Mouse (Mus musculus): ENCODE measurements around the gene S100a5.
A peak's percentile ranks its signal among the peaks of the same experiment; 100 is the strongest.

The S100a5 gene

DNA sequence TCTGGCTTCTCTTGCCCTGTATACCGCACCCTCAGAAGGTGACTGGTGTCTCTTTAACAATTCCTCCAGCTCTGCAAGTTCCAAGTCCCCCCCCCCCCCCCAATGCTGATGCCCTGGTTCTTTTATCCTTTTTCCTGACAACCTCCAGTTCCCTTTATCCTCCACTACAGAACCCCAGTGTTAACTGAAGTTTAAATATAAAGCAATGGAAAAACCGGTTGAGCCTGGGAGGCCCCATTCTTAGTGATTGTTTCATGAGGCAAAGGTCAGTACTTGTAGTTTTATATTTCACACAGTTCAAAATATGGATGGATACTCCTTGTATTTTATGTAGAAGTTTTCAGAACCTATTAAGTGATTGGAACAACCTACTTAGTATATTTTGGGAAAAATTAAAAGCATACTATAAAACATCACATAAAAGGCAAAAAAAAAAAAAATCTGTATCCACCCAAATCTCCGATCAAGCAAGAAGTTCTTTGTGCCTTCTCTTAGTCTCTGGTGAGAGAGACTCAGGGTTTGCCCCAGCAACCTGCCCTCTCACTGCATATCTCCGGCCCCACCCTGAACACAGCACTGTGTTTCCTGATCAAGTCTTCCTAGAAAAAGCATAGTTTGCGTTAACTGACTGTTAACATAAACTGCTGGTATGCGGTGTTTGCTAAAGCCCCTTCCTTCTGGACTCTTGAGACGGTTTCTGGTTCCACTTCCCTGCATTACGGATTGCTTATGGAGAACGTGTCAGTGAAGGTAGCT is 18.1 kb downstream of the S100a5 start:
- no peak for DNase-seq (ENCODE audit: low spot score in 2 of 2)

DNA sequence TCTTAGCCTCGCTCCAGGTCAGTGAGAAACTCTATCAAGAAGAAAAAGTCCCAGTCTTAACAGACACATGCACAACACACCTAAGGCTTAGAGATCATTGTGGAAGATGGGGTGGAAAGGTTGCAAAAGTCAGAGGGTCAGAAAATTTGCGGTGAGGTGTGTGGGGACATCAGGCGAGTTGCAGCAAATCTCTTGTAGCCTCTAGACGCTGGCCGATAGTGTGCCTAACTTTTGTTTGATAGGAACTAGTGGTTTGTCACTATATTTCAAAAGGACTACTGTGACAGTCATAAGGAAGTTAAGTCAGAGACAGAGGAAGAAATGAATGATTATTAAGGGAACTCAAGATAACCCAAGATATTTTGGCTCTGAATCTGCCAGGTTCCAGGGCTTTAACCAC is 19.0 kb downstream of the S100a5 start:
- no peak for DNase-seq (ENCODE audit: low spot score in 2 of 2)

DNA sequence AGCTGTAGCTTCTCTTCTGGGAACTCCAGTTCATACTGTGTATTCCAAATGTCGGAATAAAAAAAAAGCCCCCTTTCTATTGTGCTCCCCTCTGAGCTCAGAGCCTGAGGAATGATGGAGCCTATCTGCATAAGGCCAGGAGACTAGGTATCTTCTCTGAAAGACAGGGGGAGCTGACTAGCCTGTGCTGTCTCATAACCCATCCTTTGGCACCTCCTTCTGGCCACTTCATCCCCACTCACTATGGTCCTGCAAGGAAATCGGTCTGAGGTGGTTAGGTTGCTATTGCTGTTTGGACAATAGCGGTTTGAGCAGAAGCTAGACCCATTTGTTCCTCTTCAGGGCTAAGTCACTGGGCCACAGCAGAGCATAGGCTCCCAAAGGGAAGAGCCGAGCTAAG is 19.5 kb downstream of the S100a5 start:
- no peak for DNase-seq (ENCODE audit: low spot score in 2 of 2)

DNA sequence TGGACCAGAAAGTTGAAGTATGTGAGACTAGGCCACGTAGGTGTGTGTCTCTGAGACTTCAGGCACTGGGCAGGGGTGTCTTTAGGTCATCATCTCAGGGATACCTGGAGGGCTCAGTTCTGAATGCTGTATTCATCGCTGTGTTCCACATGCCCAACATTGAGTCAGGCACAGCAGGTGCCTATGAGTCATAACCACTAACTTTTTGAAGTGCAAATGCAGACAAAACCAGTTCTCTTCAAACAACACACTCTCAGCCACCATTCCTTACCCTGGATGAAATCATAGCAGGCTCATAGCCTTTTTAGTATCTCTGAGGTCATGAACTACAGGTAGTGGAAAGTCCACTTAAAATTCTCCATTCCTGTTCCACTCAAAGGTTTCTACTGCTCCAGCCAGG is 21.0 kb downstream of the S100a5 start:
- DNase-seq (ENCODE audit: low spot score in 2 of 2), result no peak

DNA sequence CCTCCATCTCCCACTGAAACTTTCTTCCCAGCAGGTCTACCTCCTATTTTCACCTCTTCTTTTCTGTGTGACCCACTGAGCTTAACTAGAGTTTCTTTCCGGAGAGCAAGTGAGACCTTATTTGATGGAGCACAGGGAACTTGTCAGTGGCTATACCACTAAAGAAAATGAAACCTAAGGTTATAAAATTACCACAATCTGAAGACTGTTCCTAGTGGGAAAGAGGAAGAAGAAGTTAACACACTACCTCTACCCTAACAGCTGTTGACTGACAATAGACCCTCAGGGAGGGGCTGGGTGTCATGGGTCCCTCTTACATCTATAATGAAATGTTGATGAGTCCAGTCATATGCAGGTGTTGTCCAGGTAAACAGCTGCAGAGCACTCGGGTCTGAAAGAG is 23.7 kb downstream of the S100a5 start:
- no peak for DNase-seq (ENCODE audit: low spot score in 2 of 2)

DNA sequence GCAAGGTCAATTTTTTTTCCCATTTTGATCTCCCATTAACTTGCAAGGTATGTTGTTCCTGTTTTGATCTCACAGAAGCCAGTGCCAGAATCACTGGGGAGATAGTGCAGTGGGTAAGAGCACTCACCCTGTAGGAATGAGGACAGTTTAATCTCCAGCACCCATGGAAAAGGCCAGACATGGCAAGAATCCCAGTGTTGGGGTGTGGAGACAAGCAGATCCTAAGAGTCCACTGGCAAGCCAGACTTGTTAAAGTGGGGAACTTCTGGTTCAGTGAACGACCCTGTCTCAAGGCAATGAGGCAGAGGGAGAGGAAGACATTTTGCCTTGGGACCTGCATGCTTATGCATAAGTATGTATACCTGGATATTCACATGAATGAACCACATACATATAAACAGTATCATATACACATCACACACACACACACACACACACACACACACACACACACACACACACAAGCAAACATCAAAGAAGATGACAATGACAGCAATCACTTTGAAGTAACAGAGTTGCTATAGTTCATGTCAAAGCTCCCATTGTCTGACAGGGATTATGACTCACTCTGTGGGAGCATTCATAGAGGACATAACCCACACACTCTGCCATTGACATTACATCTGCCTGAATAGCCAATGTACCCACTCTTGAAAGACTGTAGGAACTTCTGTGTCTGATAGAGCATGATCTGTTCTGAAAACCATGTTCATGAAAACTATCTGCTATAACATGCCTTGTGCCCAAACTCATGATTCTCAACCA is 30.4 kb downstream of the S100a5 start:
- no peak for DNase-seq (ENCODE audit: low spot score in 2 of 2)

- DNase-seq (ENCODE audit: low spot score in 2 of 2), result no peak
Observed at GRCm38 (mm10) chr3:90639511-90640154, 31.3 kb downstream of the S100a5 start.

- DNase-seq (ENCODE audit: low spot score in 2 of 2), result no peak
Observed at GRCm38 (mm10) chr3:90640981-90641380, 32.7 kb downstream of the S100a5 start.

GRCm38 (mm10) chr3:90644220-90644619 is 35.9 kb downstream of the S100a5 start:
- DNase-seq (ENCODE audit: low spot score in 2 of 2), result no peak

- DNase-seq (ENCODE audit: low spot score in 2 of 2), result no peak
Observed at GRCm38 (mm10) chr3:90647291-90647690, 39.0 kb downstream of the S100a5 start.

GRCm38 (mm10) chr3:90648981-90649380 is 40.7 kb downstream of the S100a5 start:
- peak in 1 of 2 experiments; percentile 27 for DNase-seq (ENCODE audit: low spot score in 2 of 2)

GRCm38 (mm10) chr3:90649832-90650231 is 41.5 kb downstream of the S100a5 start:
- DNase-seq (ENCODE audit: low spot score in 2 of 2), result no peak

- DNase-seq (ENCODE audit: low spot score in 2 of 2), result peak; percentile 67 to 75
Observed at GRCm38 (mm10) chr3:90652878-90653508, 44.7 kb downstream of the S100a5 start.

GRCm38 (mm10) chr3:90653717-90654116 is 45.4 kb downstream of the S100a5 start, which contains the start of gene S100a7a:
S100a7a (plus strand) TSS chr3:90654017.
- DNase-seq (ENCODE audit: low spot score in 2 of 2), result no peak

- no peak for DNase-seq (ENCODE audit: low spot score in 2 of 2)
Observed at GRCm38 (mm10) chr3:90657405-90657804, 49.1 kb downstream of the S100a5 start.

DNA sequence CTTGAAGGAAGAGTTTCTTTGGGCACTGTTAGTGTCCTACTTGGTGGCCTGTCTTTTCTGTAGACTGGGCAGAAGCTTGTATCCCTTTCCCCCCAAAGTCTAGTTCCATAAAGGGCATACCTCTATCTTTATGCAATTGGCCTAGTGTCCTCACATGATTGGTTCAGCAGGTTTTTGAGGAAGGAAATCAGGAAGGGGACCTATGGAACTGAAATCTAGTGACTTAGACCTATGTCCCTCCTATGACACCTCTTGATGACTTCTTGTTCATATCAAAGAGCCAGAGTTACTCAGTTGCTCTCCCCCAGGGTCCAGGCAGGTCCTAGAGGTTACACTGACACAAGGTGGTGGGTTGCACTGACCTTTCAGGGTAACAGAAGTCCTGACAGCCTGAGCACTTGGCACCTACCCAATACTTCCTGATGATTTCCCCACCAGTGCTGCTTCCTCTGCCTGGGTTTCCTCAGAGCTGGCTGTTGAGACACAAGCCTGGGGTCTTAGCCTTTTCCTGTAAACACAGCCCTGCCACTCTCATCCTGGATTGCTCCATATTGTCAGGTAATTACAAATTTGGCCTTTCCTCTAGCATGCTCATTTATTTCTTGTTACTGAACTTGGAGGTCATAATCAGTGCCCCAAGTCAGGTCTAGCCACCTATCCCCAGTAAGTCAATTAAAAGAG is 51.2 kb downstream of the S100a5 start:
- DNase-seq (ENCODE audit: low spot score in 2 of 2), result no peak

Data from right cerebral cortex, postnatal 36 days (tissue).